Mouse (Mus musculus): ENCODE measurements around the gene AI467606.
A peak's percentile ranks its signal among the peaks of the same experiment; 100 is the strongest.

AI467606 gene

DNA sequence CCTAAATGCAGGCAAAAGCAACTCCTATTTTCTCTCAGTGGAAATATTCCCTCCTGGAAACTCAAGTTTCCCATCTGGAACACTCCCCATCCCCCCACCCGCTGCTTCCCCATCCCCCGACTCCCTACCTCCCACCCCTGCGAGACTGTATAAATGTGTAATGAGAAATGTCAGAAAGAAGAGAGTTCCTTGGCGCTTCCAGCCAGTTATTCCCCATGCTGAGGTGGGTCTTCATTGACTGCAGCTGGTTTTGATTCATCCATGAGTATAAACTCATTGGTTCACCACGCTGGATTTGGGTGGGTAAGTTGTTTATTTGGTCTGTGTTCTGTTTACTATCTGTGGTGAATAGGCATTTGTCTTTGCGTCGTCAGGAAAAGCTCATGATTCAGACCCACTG, 5.3 kb downstream of the AI467606 start:
- no peak for DNase-seq

DNA sequence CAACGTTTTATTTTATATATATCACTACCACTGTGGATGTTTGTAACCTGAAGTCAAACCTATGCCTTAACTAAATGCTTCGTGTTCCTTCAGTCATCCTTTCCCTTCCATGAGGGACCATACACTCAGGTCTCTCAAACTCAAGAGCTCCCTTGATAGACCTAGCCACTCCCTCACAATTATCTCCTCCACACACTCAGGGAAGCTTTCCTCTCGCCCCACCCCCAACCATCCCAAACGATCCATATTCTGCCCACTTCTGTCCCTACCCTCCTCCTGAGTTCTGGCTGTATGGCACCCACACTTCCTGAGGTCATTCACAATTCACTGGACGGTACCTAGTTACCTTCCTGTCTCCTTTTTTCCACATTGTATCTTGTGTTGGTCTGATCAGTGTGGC, 7.4 kb downstream of the AI467606 start:
- DNase-seq, result no peak

DNA sequence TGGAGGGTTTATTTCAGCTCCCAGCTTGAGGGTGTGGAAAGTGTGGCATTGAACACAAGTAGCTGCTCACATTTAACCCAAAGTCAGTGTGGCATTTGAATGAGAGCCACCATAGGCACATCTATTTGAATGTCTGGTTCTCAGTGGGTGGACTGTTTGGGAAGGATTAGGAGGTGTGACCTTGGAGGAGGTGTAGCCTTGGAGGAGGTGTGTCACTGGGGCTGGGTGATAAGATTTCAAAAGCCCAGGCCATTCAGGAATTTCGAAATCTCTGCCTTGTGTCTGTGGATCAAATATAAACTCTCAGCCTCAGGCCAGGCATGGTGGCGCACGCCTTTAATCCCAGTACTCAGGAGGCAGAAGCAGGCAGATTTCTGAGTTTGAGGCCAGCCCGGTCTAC, 7.8 kb downstream of the AI467606 start:
- DNase-seq, result no peak

DNA sequence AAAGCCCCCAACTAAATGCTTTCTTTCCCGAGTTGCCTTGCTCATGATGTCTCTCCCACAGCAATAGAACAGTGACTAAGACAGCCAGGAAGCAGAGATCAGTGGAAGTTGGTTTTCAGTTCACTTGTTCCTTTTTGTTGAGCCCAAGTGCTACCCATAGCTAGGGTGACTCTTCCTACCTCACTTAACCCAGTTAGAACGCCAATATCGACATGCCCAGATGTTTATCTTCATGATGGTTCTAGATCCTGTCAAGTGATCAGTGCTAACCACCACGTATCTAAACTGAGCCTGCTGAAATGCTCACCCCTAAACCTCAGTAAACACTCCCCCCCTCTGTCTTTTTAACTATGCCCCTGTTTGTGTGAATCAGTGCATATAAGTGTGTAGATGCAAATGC, 8.4 kb downstream of the AI467606 start:
- no peak for DNase-seq

DNA sequence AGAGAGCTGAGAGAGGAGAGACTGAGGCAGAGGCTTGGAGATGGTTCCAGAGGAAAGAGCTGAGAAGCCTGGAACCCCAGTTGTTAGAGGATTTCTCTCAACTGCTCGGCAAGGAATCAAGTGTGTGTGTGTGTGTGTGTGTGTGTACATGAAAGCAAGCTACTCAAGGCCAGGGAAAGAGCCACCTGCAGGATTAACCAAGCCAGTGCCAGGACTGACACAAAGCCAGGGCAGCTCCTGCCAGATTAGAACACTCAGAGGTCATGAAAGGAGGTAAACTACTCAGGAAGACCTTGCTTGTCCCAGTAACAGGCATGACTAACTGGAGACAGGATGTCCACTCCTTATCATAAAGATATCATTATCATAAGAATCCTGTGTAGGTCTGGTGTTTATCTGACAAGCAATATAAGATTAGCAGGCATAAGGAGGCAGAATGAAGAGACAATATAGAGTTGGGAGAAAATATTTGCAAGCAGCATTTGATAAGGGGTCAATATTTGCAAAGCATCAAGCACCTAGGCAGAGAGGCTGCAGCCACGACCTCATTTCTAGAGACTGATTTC, 10.4 kb downstream of the AI467606 start:
- peak in 1 of 2 experiments; percentile 51 for DNase-seq

DNA sequence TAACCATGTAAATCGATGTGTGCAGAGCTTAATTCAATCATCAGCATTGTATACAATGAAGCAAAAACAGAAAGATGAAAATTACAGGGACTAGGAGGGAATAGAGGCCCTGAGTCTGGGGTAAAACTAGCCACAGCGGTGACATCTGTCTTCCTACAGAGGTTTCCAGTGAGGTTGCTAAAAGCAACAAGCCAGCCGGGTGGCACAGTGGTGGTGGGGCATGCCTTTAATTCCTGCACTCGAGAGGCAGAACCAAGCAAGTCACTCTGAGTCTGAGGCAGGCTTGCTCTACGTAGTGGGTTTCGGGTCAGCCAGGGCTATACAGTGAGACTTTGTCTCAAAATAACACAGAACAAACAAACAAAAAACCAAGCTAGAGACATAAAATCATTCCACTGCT, 11.0 kb downstream of the AI467606 start:
- DNase-seq, result no peak

DNA sequence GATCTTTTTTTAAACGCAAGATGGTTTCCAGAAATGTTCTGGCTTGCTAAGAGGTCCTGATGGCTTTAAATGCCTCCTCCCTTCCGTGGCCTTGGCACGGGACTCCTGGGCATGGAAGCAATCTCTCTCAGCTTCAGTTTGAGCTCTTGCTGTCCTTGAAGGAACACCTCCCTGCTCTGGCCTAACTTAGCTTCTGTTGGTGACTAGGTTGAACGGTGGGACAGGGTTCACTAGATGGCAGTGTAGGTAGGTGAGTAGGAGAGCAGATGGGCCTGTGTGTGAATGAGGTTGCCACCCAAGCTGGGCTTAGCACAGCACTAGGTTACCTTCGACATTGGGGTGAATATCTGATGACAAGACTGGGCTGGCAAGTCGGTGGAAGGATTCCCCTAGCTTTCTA, 12.8 kb downstream of the AI467606 start:
- DNase-seq, result peak; percentile 32 to 48

DNA sequence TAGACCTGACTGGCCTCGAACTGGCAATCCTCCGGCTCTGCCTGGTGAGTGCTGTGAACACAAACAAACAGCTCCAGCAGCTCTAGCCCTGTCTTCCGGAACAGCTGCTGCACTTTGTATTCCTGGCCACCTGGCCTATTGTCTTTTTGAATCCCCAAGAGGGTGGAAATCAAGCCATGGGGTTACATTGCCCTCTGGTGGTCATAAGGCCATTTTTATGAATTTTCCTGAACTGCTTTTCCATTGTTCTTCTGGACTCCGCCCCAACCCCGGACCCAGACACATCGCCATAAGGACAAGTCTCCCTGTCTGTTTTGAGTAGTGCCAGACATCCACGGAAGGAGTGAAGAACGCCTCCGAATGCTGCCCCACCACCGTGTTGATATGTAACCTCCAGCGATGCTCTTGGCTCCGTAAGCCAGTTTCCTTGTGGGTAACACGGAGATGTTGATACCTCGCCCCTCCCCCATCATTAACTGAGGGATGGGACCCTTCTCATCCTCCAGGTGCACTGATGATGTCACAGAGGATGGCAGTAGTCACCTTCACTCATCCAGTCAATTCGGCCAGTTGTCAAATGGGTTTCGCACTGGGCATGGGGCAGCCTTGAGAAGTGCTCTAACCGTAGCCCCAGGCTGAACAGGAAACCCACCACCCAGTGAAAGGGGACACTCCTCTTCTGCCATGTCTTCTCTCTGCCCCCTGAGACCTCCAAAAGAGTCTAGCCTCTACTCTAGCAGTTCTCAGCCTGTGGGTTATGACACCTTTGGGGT, 13.6 kb downstream of the AI467606 start:
- DNase-seq, result peak; percentile 90 to 91

DNA sequence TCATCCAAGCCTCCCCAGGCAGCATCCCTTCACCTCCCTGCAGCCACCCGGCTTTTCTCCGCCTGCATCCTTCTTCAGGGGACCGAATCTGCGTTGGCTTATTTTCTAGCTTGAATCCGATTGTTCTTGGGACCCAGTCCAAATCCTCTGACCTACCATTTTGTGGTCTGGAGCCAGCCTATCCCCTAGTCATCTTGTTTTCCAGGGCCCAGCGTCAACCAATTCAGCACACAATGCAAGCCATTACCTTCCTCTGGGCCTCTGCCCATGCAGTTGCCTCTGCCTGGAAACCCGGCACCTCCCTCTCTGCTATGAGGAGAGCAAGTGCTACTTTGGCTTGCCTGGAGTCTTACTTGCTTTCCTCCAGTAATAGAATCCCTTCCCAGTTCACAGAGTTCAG, 14.4 kb downstream of the AI467606 start:
- peak; percentile 35 for DNase-seq

DNA sequence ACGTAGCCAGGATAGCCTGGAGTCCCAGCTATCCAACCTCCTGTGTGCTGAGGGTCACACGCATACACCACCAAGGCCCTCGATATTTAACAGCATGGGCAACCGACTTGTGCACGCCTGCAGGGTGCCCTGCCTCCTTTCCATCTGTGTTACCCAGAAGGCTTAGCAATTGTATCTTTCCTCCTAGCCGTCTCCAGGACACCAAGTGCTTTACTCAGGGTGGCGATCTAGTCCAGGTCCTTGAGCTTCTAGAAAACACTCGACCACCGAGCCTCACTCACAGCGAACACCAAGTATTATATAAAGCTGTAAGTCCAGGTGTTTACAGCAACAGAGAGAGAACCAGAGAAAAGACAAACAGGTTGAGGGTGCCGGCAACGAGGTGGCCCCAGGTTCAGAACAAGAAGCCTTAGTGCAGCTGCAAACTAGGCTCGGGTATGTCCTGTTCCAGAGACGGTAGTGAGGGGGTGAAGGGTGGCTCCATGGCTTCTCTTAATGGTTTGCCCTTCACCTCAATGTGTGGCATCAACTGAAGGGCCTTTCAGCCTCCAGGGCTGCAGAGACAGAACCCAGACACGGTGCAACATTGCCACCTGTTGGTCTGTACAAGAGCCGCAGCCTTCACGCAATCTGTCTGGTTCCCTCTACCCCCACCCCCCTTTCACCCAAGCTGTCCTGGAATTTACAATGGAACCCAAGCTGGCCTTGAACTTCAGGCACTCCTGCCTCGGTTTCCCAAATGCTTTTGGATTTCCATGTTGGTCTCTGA, 19.3 kb downstream of the AI467606 start:
- peak; percentile 92 to 93 for DNase-seq

DNA sequence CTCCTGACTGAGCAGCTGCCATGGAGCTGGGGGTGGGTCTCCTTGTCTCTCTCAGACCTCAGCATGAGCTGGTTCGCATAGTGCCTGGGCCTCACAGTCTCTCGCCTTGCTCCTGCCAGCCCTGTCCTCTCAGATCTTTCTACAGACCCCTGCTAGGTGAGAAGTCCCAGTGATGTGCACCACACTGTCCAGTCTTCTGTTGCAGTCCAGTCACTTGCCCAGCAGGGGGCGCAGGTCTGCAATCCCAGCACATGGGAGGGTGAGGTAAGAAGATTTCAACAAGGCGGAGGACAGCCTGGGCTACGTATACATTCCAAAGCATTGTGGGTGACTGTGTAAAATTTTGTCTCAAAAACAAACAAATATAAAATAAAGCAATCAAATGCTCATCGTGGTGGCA, 20.3 kb downstream of the AI467606 start:
- peak; percentile 58 to 73 for DNase-seq

DNA sequence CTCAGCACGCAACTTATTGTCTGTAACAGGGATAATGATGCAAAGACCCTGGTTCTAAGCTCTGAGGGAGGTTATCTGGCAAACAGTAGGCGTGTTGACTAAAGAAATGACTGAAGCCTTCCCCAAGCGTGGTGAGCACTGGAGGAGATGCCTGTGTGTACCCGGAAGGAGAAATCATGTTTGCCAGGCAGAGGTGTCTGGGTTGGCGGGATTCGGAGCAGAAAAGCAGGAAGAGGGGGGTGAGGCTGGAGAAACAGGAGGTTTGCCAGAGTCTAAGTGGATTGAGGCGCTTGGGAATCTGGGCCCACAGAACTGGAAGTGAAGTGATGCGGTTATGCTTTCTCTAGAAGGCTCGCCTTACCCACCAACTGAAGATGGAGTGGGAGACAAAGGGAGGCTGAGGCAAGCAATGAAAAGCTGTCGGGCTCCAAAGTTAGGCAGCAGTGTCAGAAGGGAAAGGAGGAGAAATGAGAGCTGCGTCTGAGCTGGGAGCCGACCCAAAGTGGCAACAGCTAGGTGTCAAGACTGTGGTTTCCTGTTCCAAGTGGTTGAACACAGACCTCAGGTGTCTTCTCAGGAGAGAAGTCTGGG, 21.2 kb downstream of the AI467606 start:
- no peak for DNase-seq

DNA sequence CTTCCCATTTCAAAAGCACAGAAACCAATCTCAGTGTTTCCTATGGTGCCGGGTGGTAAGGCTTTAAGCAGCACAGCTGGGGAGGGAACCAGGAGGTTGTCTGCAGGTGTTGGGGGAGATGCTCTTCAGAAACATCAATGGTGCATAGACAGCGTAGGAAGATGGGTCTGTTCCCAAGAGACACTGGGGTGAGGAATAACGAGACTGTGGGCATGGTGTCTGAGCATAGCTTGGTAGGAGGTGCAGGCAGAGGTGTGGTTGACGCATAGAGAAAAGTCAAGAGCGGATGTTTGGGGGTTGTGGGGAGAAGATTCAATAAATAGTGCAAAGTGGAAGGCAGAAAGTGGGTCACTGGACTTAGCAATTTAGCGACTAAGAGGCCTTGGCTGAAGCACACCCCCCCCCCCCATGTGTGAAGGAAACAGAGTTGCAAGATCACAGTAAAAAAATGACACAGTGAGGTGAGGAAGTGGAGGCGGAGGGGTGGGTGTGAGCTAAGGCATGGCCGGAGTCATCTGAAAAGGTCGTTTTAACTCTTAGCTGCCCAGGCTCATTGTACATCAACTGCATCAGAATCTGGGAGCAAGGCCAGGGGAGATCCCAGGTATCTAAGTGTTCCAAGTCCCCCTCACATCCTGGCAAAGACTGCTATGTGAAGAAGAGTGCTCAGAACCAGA, 21.9 kb downstream of the AI467606 start:
- DNase-seq, result no peak

DNA sequence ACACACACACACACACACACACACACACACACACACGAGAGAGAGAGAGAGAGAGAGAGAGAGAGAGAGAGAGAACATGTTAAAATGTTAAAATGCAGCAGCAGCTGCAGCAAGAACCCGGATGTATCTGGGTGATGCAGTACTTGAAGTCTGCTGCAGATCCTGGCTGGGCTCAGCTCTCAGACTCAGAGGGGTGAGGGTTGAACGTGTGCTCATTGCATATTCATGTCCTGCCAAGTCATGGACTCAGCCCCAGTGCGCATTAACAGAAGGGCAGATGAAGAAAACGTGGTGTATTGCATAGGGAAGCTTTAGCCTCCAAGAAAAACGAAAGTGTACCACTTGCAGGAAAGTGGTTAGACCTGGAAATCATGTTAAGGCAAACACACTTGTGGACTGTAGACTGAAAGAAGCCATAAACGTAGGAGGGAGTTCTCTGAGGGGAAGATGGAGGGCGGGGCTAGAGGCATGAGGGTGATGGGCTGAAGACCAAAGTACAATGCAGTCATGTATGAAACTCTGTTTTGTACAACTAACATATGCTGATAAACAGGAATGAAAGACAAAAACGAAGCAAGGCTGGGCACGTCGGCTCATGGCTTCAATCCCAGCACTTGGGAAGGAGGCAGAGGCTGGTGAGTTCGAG, 22.6 kb downstream of the AI467606 start:
- DNase-seq, result no peak

DNA sequence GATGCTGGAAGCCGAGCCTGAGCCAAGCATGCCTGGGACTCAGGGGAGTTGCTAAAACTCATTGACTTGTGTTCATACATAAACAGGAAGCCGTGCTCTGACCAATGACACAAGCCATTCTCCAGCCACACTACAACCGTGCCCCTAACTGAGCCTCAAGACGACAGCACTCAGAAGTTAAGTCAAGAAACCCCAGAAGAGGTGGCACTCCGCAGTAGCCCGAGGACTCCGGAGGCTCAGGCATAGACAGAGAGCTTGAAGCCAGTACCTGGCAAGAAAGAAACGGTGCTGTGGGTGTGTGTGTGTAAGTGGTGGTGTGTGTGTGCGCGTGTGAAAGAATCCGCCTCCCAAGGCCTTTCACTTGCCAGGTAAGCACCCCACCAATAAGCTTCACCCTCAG, 23.8 kb downstream of the AI467606 start:
- DNase-seq, result no peak

DNA sequence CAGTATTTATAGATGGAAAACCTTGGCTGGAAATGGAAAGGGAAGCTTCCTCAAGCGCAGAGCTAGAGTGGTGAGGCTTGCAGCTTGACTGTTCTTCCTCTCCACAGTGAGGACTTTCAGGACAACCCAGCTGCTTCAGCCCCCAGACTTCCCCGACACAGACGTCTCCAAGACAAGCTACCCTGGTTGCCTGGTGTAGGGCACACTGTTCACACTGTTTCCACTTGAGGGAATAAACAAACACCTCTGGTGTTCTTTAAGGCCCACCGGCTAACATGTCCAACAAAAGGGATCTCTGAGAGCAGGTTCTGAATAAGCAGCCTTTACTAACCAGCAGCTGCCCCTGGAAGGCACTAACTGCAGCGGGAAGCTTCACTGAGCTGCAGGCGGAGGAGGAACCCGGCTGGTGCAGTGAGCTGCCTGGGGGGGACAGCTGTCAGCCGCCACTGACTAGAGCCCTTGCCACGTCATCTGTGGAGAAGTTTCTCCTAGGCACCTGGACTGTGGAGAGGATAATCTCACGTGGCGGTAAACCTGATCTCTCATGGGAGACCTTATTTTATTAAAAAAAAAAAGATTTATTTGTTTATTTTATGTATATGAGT, 25.3 kb downstream of the AI467606 start:
- DNase-seq, result no peak

DNA sequence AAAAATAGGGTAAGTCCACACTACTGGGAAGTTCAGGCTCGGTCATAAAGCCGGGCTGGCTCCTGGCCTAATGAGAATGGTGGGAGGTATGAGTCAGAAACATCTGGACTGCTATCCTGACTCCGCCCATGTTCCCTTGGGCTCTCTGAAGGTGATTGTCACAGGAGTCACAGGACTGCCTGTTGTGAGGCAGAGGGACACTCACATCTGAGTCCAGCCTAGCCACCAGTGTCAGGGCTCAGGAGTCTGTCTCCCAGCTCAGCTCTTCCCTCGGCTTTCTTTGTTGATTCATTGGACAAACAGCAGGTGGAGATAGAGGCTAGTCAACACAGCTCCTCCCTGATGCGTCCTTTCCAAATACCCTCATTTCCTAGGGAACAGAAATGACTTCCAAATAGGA, 26.8 kb downstream of the AI467606 start:
- peak in 1 of 2 experiments; percentile 35 for DNase-seq

DNA sequence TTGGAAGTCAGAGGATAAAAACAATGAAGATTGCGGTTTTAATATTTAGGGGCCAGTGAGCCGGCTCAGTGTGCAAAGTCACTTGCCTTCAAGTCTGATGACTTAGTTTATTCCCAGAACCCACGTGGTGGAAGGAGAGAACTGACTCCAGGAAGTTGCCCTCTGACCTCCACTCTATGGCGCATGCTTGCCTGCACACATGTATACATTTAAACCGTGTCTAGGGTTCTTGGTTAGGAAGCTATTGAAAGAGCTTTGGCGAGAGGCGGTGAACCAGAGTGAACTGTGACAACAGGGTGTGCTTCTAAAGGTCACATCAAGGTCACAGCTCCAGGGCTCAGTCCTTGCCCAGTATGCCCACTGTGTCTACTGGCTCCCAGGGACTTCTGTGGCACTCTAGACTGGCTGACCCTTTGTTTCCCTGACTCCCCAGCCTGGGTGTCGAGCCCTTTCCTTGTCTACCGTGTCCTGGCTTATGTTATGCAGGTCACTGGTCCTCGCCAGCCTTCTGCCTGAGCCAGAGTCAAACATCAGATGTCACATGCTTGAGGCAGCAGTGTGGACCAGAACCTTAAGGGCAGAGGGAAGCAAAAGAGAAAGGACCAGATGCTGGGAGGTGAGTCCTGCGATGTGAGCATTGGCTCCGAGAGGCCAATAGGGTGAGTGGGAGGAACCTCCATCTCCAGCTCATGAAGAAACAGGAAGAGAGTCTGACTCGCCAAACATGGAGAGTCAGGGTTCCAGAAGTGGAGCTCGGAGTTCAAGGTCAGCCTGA, 27.7 kb downstream of the AI467606 start:
- DNase-seq, result no peak

DNA sequence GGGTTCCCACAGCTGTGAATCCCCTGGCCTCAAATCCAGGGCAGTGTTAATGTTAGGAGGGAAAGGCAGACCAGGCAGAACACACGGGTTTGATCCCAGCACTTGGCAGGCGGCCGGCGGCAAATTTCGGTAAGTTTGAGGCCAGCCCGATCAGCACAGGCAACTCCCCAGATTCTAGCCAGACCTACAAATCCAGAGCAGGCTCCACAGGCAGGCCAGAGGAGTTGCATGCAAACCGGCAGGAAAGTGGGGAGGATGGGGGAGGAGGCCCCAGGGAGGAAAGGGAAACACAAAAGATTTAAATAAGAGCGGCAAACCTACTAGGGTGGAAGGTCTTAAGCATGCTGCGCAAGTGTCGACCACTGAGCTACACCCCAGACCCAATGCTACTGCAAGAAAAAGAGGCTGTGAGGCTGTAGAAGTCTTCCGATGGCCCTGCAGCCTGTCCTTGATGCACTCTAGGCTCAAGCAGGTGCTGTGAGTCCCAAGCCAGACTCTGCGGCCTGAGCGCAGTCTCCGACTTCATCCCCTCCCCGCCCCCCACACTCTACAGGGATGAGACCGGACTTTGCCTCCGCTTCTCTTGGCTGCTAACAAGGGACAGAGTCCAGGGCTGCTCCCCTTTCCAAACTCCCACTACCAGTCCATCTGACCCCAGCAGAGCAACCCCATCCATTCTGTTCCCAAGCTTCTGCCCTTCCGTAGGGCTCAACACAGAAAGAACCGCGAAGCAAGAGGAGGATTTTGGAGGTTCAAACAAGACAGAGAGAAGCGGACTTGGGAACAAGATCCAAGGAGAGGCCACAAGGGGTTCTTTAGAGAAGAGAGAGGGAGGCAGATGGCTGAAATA, 30.1 kb downstream of the AI467606 start:
- DNase-seq, result no peak

DNA sequence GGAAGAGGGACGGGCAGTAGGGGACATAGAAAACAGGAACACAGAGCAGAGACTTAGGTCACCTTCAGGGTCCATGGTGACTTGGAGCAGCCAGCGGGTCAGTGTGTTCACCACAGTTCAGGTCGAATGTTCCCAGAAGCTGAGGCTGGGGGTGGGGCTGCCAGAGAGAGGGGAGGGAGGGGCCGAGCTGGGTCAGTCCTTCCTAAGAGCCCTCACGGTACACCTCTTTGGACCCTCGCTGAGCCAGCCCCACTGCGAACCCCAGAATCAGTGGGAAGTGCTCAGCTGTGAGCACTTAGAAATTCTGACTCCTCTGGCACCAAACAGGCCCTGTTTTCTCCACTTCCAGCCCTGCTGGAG, 30.7 kb downstream of the AI467606 start, which contains the start of gene Qprt:
Qprt (minus strand) TSS at position 316 of the 360 bp plus-strand sequence.
- DNase-seq, result no peak
